Mouse (Mus musculus) intestine, embryonic 16.5 days (tissue): ENCODE measurements around the gene Prlr. TPM values are rescaled to one million over a fixed set of nuclear protein-coding genes. Genes with fewer than 3 reads are reported as not detected.

Experiments
- polyA plus RNA-seq: library from polyadenylated mRNA; unstranded; fragments of >200 nt; fragmentation: Nextera tagmentation; extraction: Ambion mirVana; gene quantifications from 2 replicates; pipeline ENCODE4 v1.2.1, GENCODE M21; 2015

The Prlr gene
- polyA plus RNA-seq, 1 experiment from 2014 or later, result 45.7 TPM

Other genes with a start within 250 kb of the Prlr start
- 0.54 TPM in 1 of 2 replicates, not detected in the other for gene Gm21973, start 148.1 kb downstream of the Prlr start, polyA plus RNA-seq
- 0.33 and 0.44 TPM in 2 replicates for gene Agxt2, start 181.3 kb downstream of the Prlr start, polyA plus RNA-seq